Mouse (Mus musculus): ENCODE measurements around the gene Camkmt.

Gene Camkmt

GRCm38 (mm10) chr17:85495012-85495754, 404.8 kb downstream of the Camkmt start:
- no peak for DNase-seq (ENCODE audit: low spot score in 2 of 2)

- no peak for DNase-seq (ENCODE audit: low spot score in 2 of 2)
Observed at GRCm38 (mm10) chr17:85495871-85496270, 405.5 kb downstream of the Camkmt start.

GRCm38 (mm10) chr17:85504888-85505287, 414.5 kb downstream of the Camkmt start:
- no peak for DNase-seq (ENCODE audit: low spot score in 2 of 2)

- no peak for DNase-seq (ENCODE audit: low spot score in 2 of 2)
Observed at GRCm38 (mm10) chr17:85506206-85507088, 416.1 kb downstream of the Camkmt start.

- DNase-seq (ENCODE audit: low spot score in 2 of 2): no peak
Observed at GRCm38 (mm10) chr17:85507089-85507460, 416.7 kb downstream of the Camkmt start.

All from right cerebral cortex, postnatal 10 days (tissue).